Mouse (Mus musculus): ENCODE results near the gene Adipor1. TPM values are rescaled to one million over a fixed set of nuclear protein-coding genes. Genes with fewer than 3 reads are reported as not detected.

Gene Adipor1
- total and polyA plus RNA-seq, 3 experiments = 55.2 to 109 (median 94.1) TPM

DNA sequence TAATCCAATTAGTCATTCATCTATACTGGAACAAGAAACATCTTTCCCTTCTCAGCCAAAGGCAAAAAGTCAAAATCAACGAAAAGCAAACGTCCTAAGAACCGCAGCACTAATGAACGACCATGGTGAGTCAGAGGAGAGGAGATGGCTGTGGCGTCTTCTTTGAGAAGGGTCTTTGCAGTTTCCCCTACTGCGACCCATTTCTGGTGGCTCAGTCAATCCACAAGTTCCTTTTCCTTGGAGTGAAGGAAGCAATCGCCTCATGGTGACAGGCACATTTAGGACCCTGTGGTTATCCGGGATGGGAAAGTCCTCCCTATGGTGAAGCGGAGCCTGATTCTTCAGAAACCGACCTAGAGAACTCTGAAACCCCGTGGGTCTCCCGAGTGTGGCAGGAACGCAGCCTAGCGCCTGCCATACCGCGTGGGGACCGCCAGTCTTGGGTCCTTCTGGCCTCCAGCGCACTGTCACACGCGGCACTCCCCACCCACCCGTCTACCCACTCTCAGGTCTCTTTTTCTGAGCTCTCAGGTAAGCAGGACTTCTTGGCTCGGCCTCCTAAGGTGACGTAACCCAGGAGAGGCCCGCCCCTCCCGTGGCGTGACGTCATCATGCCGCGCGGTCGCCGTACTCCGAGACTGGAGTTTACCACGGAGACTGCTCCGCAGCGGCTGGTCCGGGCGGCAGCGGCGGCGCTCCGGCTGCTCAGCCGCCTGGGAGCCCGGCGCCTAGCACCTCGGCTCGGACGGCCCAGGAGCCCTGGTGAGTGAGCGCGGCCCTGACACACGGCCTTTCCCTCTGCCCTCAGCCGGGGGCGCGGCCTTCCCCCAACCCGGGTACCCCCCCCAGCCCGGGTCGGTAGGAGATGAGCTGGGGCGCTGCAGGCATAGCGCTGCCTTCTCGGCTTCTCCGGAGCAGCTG, 40.0 kb downstream of the Adipor1 start, which contains the start of gene Klhl12:
Gene Klhl12, plus strand, starts transcription at position 628 of the 921 bp plus-strand sequence.
- peaks cover 18 to 21% of the 10 kb centered on the region in 2 experiments for H3K4me1 ChIP-seq (ENCODE audit: control insufficient read depth in 1 of 2, insufficient read depth in 2 of 2, low read length in 2 of 2)
- no peaks in the 10 kb centered on the region for H3K27me3 ChIP-seq (ENCODE audit: control insufficient read depth in 1 of 2, insufficient read depth in 2 of 2, low read length in 2 of 2)
- DNase-seq (ENCODE audit: low read depth, low spot score) = peak; percentile 94
- peak within 1 kb of the TSS; percentile 90 to 96 for H3K4me3 ChIP-seq (ENCODE audit: control insufficient read depth in 1 of 2, insufficient read depth in 1 of 2, low read depth in 2 of 2, low read length in 2 of 2)
- H3K36me3 ChIP-seq (ENCODE audit: control insufficient read depth in 1 of 2, insufficient read depth in 2 of 2, low read length in 2 of 2) = peaks cover 0 to 30% of the 10 kb centered on the region in 2 experiments
- H3K79me2 ChIP-seq (ENCODE audit: control insufficient read depth, insufficient read depth, low read length, poor library complexity) = peaks cover 9% of the 10 kb centered on the region
- peak within 1 kb of the TSS; percentile 97 for H3K9ac ChIP-seq (ENCODE audit: control insufficient read depth, low read depth, low read length, poor library complexity, severe bottlenecking)
- peak within 1 kb of the TSS; percentile 20; the same call in 1 of the 2 replicates for H3K27ac ChIP-seq (ENCODE audit: control insufficient read depth, low read depth, low read length)
- H3K9me3 ChIP-seq (replicated peaks; ENCODE audit: insufficient read depth, low read length) = no peaks in the 10 kb centered on the region
- TF ChIP-seq MYB (IDR thresholded peaks at IDR 0.05; ENCODE audit: low read depth, low read length) (no peak), ELF1 (IDR thresholded peaks at IDR 0.05; ENCODE audit: low read depth, low read length) (no peak), TBP (IDR thresholded peaks at IDR 0.05; ENCODE audit: low read depth, low read length) (peak; percentile 52; the same call in 1 of the 2 replicates), MXI1 (IDR thresholded peaks at IDR 0.05; ENCODE audit: low read depth, low read length) (peak; percentile 76), TAL1 (IDR thresholded peaks at IDR 0.05; ENCODE audit: low read length) (no peak), RAD21 (IDR thresholded peaks at IDR 0.05; ENCODE audit: low read depth, low read length) (no peak), NELFE (IDR thresholded peaks at IDR 0.05; ENCODE audit: low read depth, low read length) (peak; percentile 77), E2F4 (IDR thresholded peaks at IDR 0.05; ENCODE audit: borderline replicate concordance, low read depth, low read length) (no peak), USF2 (IDR thresholded peaks at IDR 0.05; ENCODE audit: borderline replicate concordance in 1 of 2, insufficient read depth in 1 of 2, low read depth in 1 of 2, low read length in 2 of 2) (no peak), TCF12 (IDR thresholded peaks at IDR 0.05; ENCODE audit: low read depth, low read length) (peak; percentile 60), SIN3A (IDR thresholded peaks at IDR 0.05; ENCODE audit: low read length) (peak; percentile 92), HCFC1 (IDR thresholded peaks at IDR 0.05; ENCODE audit: low read depth, low read length) (peak; percentile 84), EP300 (IDR thresholded peaks at IDR 0.05; ENCODE audit: low read depth in 1 of 2, low read length in 2 of 2) (0 out of 4 replicates have a peak, but pooled peaks of 1 of the 2 experiments have one; percentile 21), NRF1 (IDR thresholded peaks at IDR 0.05; ENCODE audit: insufficient read depth, low read depth, low read length, poor library complexity, severe bottlenecking) (peak; percentile 44; the same call in 1 of the 2 replicates), ZC3H11A (IDR thresholded peaks at IDR 0.05; ENCODE audit: low read depth, low read length) (0 out of 2 replicates have a peak, but pooled peaks have one; percentile 13), MAFK (IDR thresholded peaks at IDR 0.05; ENCODE audit: borderline replicate concordance, low read depth, low read length) (no peak), UBTF (IDR thresholded peaks at IDR 0.05; ENCODE audit: borderline replicate concordance, insufficient read depth, low read depth, low read length) (peak; percentile 89), CTCF (IDR thresholded peaks at IDR 0.05 in 2 of 3, conservative IDR thresholded peaks at IDR 0.05 in 1 of 3; ENCODE audit: control insufficient read depth in 1 of 3, insufficient read depth in 1 of 3, low read depth in 2 of 3, low read length in 3 of 3, poor library complexity in 1 of 3, severe bottlenecking in 1 of 3) (no peak), MAX (IDR thresholded peaks at IDR 0.05; ENCODE audit: low read length) (no peak), BHLHE40 (IDR thresholded peaks at IDR 0.05; ENCODE audit: borderline replicate concordance, low read depth, low read length) (no peak), SMC3 (IDR thresholded peaks at IDR 0.05; ENCODE audit: low read depth, low read length) (no peak), ZNF384 (IDR thresholded peaks at IDR 0.05; ENCODE audit: low read depth, low read length) (no peak), POLR2A (IDR thresholded peaks at IDR 0.05; ENCODE audit: control insufficient read depth in 1 of 2, insufficient read depth in 1 of 2, low read depth in 1 of 2, low read length in 2 of 2, poor library complexity in 1 of 2) (peak; percentile 72 to 84), CHD2 (IDR thresholded peaks at IDR 0.05; ENCODE audit: low read length) (no peak), POLR2AphosphoS5 (IDR thresholded peaks at IDR 0.05; ENCODE audit: borderline replicate concordance, low read depth, low read length) (no peak), USF1 (IDR thresholded peaks at IDR 0.05; ENCODE audit: low read depth, low read length) (0 out of 2 replicates have a peak, but pooled peaks have one; percentile 13), ETS1 (IDR thresholded peaks at IDR 0.05; ENCODE audit: low read depth, low read length) (peak; percentile 64), KAT2A (conservative IDR thresholded peaks at IDR 0.05; ENCODE audit: low read depth, low read length) (no peak; the same call in 1 of the 2 replicates), RCOR1 (IDR thresholded peaks at IDR 0.05; ENCODE audit: low read depth, low read length) (no peak), MEF2A (IDR thresholded peaks at IDR 0.05; ENCODE audit: extremely low read depth, insufficient replicate concordance, low read depth, low read length, poor library complexity, severe bottlenecking) (no peak), MAZ (IDR thresholded peaks at IDR 0.05; ENCODE audit: low read depth, low read length) (peak; percentile 90), GATA1 (IDR thresholded peaks at IDR 0.05; ENCODE audit: low read depth, low read length) (no peak), ZMIZ1 (IDR thresholded peaks at IDR 0.05; ENCODE audit: low read depth, low read length) (peak; percentile 82), GABPA (IDR thresholded peaks at IDR 0.05; ENCODE audit: low read depth, low read length) (peak; percentile 41; the same call in 1 of the 2 replicates)

All from MEL (cell line).